Mouse (Mus musculus) C2C12 (cell line): ENCODE measurements at regions not wholly inside any gene's neighbourhood (a gene's known extent, or its start where the extent isn't known, plus 50 kb on each side); places are given as distances from the start of the nearest gene placed in this dataset.

ENCODE experiments used
- MAX ChIP-seq: IDR thresholded peaks from one replicate; pipeline ENCODE4 v1.6.1; 2011; ENCODE audit warnings: mild to moderate bottlenecking, control low read depth
- USF1 ChIP-seq: IDR thresholded peaks from one replicate; pipeline ENCODE4 v1.6.1; 2011; ENCODE audit warnings: low read depth, mild to moderate bottlenecking, control low read depth, moderate library complexity

DNA sequence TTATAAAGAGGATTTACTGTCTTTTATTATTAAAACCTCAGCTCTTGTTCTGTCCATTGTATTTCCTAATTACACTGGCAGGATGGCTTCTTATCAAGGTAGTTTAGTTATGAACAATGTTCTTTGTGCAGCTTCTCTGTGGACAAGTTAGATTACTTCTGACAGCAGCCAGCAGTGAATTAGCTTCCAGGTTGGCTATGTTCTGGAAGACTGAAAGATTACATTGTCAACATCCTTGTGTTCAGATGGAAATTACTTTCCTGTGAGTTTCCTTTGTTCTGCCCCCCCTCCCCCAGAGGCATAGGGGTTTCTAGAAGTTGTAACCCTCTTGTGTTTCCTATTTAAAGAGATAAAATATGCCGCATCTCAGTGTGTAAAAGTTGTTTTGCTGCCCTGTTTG, 846.1 kb downstream of the Car8 start:
- TF ChIP-seq USF1: no peak
- TF ChIP-seq MAX: no peak
